Mouse (Mus musculus) CH12.LX (cell line): Measurements from ENCODE around the gene Abat.

Source experiments
- CHD1 ChIP-seq: IDR thresholded peaks from 2 replicates; pipeline ENCODE4 v1.6.1; 2012; ENCODE audit warnings: low read depth, low read length, improper control_type of control experiment, inconsistent platforms
- CHD2 ChIP-seq: IDR thresholded peaks from 2 replicates; pipeline ENCODE4 v1.6.1; 2011; ENCODE audit warnings: low read length, improper control_type of control experiment
- CTCF ChIP-seq, 2 experiments: IDR thresholded peaks in 1 of 2; conservative IDR thresholded peaks in 1 of 2; 2 replicates each; pipeline ENCODE4 v1.5.1; 2011 to 2012; ENCODE audit warnings: low read depth in 2 of 2, low read length in 2 of 2, improper control_type of control experiment in 1 of 2, inconsistent platforms in 1 of 2, mild to moderate bottlenecking in 1 of 2, moderate library complexity in 1 of 2
- EP300 ChIP-seq: IDR thresholded peaks from 2 replicates; pipeline ENCODE4 v1.6.1; 2011; ENCODE audit warnings: low read length, improper control_type of control experiment
- ETS1 ChIP-seq: conservative IDR thresholded peaks from 2 replicates; pipeline ENCODE4 v1.6.1; 2012; ENCODE audit warnings: low read depth, mild to moderate bottlenecking, inconsistent platforms, low read length, improper control_type of control experiment, moderate library complexity
- MYC ChIP-seq: IDR thresholded peaks from 2 replicates; pipeline ENCODE4 v1.6.1; 2011; ENCODE audit warnings: low read depth, mild to moderate bottlenecking, improper control_type of control experiment, low read length
- POLR2A ChIP-seq: IDR thresholded peaks from 2 replicates; pipeline ENCODE4 v1.6.1; 2011; ENCODE audit warnings: low read depth, mild to moderate bottlenecking, improper control_type of control experiment, low read length
- RCOR1 ChIP-seq: conservative IDR thresholded peaks from 2 replicates; pipeline ENCODE4 v1.6.1; 2012; ENCODE audit warnings: low read depth, mild to moderate bottlenecking, inconsistent platforms, low read length, improper control_type of control experiment
- TCF12 ChIP-seq: IDR thresholded peaks from 2 replicates; pipeline ENCODE4 v1.6.1; 2014; ENCODE audit warnings: low read depth, mild to moderate bottlenecking, inconsistent platforms, low read length, improper control_type of control experiment
- ZKSCAN1 ChIP-seq: IDR thresholded peaks from 2 replicates; pipeline ENCODE4 v1.6.1; 2012; ENCODE audit warnings: low read depth, inconsistent platforms, low read length, improper control_type of control experiment, borderline replicate concordance
- ZNF384 ChIP-seq: IDR thresholded peaks from 2 replicates; pipeline ENCODE4 v1.6.1; 2012; ENCODE audit warnings: low read depth, low read length, improper control_type of control experiment, inconsistent platforms

DNA sequence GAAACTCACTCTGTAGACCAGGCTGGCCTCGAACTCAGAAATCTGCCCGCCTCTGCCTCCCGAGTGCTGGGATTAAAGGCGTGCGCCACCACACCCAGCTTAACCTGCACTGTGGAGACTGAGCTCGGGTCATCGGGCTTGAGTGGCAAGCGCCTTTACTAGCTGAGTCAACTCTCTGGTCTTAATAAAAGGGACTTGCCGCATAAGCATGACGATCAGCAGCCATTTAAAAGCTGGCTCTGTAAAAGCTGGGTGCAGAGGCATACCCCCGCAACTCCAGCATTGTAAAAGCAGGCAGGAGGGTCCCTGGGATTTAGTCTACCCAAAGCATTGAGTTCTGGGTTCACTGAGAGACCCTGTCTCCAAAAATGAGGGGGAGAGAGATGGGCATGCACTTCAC is 61.1 kb downstream of the Abat start:
- TF ChIP-seq CTCF (conservative IDR thresholded peaks at IDR 0.05 in 1 of 2, IDR thresholded peaks at IDR 0.05 in 1 of 2; ENCODE audit: low read depth in 2 of 2, low read length in 2 of 2) (no peak), EP300 (no peak), ZKSCAN1 (no peak), TCF12 (no peak), ZNF384 (no peak), CHD2 (no peak), CHD1 (no peak), POLR2A (no peak), MYC (no peak), RCOR1 (no peak), ETS1 (no peak)
